Mouse (Mus musculus): ENCODE measurements around the gene Spryd7. TPM values are rescaled to one million over a fixed set of nuclear protein-coding genes. Genes with fewer than 3 reads are reported as not detected.

The Spryd7 gene
- polyA plus RNA-seq, 1 experiment from 2014 or later = 25.7 TPM

Other genes starting within 250 kb of the Spryd7 start
- 0.87 and 1.7 TPM in 2 replicates for gene Arl11, start 247.1 kb downstream of the Spryd7 start, polyA plus RNA-seq (2015; fragmentation: Nextera tagmentation; extraction: Ambion mirVana)
- gene Ebpl, start 196.4 kb downstream of the Spryd7 start, polyA plus RNA-seq (2015; fragmentation: Nextera tagmentation; extraction: Ambion mirVana) = 10.4 and 13.4 TPM in 2 replicates
- 45.1 and 45.4 TPM in 2 replicates for gene Kpna3, start 117.0 kb downstream of the Spryd7 start, polyA plus RNA-seq (2015; fragmentation: Nextera tagmentation; extraction: Ambion mirVana)
- 21.2 and 21.4 TPM in 2 replicates for gene Trim13, start 41.4 kb upstream of the Spryd7 start, polyA plus RNA-seq (2015; fragmentation: Nextera tagmentation; extraction: Ambion mirVana)
- 0.79 and 0.96 TPM in 2 replicates for gene Kcnrg, start 50.6 kb upstream of the Spryd7 start, polyA plus RNA-seq (2015; fragmentation: Nextera tagmentation; extraction: Ambion mirVana)

Data from limb, embryonic 15.5 days (tissue).